Mouse (Mus musculus): ENCODE data around the gene Gm10721. TPM values are rescaled to one million over a fixed set of nuclear protein-coding genes. Genes with fewer than 3 reads are reported as not detected.
"Not testable (repeated sequence)": the region's sequence is repeated elsewhere in the genome, so short reads cannot be mapped to it uniquely, and the experiment has no call there.

The Gm10721 gene
- polyA plus RNA-seq, 1 experiment from 2014 or later = 0.36 TPM

GRCm38 (mm10) chr9:3036577-3036976 lies 23.6 kb downstream of the Gm10721 start, which contains the start of gene Gm10715:
Gm10715 (plus strand) TSS chr9:3036877.
- ATAC-seq; H3K9me3 ChIP-seq (ENCODE audit: low read length): not testable (repeated sequence)

GRCm38 (mm10) chr9:3038161-3038560 lies 25.2 kb downstream of the Gm10721 start:
- H3K9me3 ChIP-seq (ENCODE audit: low read length); H3K36me3 ChIP-seq (ENCODE audit: insufficient read depth, low read length); H3K9ac ChIP-seq (replicated peaks; ENCODE audit: low read depth); H3K27ac ChIP-seq (ENCODE audit: low read length); H3K4me2 ChIP-seq (replicated peaks; ENCODE audit: low read depth, low read length); H3K27me3 ChIP-seq (replicated peaks; ENCODE audit: insufficient read depth, low read length); ATAC-seq; H3K4me1 ChIP-seq (ENCODE audit: insufficient read depth, low read depth, low read length); H3K4me3 ChIP-seq (ENCODE audit: low read depth, low read length); DNase-seq (ENCODE audit: low spot score): not testable (repeated sequence)
- WGBS = 61% methylated on average over 4 of the region's 4 CpGs

More at GRCm38 (mm10) chr9:3036577-3036976, 23.6 kb downstream of the Gm10721 start, which contains the start of gene Gm10715:
- not testable (repeated sequence) for H3K36me3 ChIP-seq (ENCODE audit: insufficient read depth, low read length); H3K4me1 ChIP-seq (ENCODE audit: insufficient read depth, low read depth, low read length); DNase-seq (ENCODE audit: low spot score); H3K9ac ChIP-seq (replicated peaks; ENCODE audit: low read depth); H3K4me3 ChIP-seq (ENCODE audit: low read depth, low read length); H3K4me2 ChIP-seq (replicated peaks; ENCODE audit: low read depth, low read length); H3K27me3 ChIP-seq (replicated peaks; ENCODE audit: insufficient read depth, low read length); H3K27ac ChIP-seq (ENCODE audit: low read length)
- 73% methylated on average over 6 of the region's 8 CpGs for WGBS

Small RNA genes lying within 50 kb of the gene (microRNA-seq; reads per million reads assigned to microRNA genes)
- gene Mir101c = not detected

Other genes with a start within 250 kb of the Gm10721 start
- not detected in 2 replicates for gene Gm10722, start 12.2 kb upstream of the Gm10721 start, polyA plus RNA-seq (2015; fragmentation: Nextera tagmentation; extraction: Ambion mirVana)
- gene Gm11168, start 9.8 kb upstream of the Gm10721 start, polyA plus RNA-seq (2015; fragmentation: Nextera tagmentation; extraction: Ambion mirVana) = 0.36 TPM in 1 of 2 replicates, not detected in the other
- not detected in 2 replicates for gene Gm10720, start 2.5 kb downstream of the Gm10721 start, polyA plus RNA-seq (2015; fragmentation: Nextera tagmentation; extraction: Ambion mirVana)
- gene Gm10719, start 4.3 kb downstream of the Gm10721 start, polyA plus RNA-seq (2015; fragmentation: Nextera tagmentation; extraction: Ambion mirVana) = 0.83 and 1.2 TPM in 2 replicates
- 1.6 and 2.9 TPM in 2 replicates for gene Gm10718, start 10.4 kb downstream of the Gm10721 start, polyA plus RNA-seq (2015; fragmentation: Nextera tagmentation; extraction: Ambion mirVana)
- gene Gm10717, start 12.3 kb downstream of the Gm10721 start, polyA plus RNA-seq (2015; fragmentation: Nextera tagmentation; extraction: Ambion mirVana) = 1.1 and 1.8 TPM in 2 replicates
- not detected in 2 replicates for gene Gm17535, start 21.5 kb downstream of the Gm10721 start, polyA plus RNA-seq (2015; fragmentation: Nextera tagmentation; extraction: Ambion mirVana)
- gene Gm10715, start 23.7 kb downstream of the Gm10721 start, polyA plus RNA-seq (2015; fragmentation: Nextera tagmentation; extraction: Ambion mirVana) = not detected in 2 replicates

Measured in lung, postnatal 0 days (tissue).